Mouse (Mus musculus): ENCODE data around the gene Acap2.

The Acap2 gene

DNA sequence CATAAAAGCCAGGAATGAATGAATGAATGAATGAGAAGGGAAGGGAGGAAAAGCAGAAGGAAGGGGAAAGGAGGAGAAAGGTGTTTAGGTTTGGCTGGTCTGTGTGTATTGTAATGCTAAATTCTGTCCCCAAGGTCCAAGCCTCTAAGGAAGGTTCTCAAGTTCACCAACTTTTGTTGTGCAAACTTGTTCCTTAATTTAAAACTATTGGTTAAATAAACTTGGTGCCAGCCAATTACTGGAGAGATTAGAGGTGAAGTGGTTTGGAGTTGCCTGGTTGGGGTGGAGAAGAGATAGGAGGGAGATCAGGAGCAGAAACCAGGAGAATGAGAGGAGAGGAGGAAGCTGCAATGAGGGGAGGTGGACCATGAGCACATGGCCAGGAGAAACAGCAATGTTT, 31.4 kb downstream of the Acap2 start:
- in situ Hi-C loops (cut with MseI, MboI) = no loop called here

GRCm38 (mm10) chr16:31167934-31168333, 33.1 kb downstream of the Acap2 start:
- in situ Hi-C loops (cut with MseI, MboI) = no loop called here

GRCm38 (mm10) chr16:31167017-31167887, 33.8 kb downstream of the Acap2 start:
- in situ Hi-C loops (cut with MseI, MboI) = no loop called here

DNA sequence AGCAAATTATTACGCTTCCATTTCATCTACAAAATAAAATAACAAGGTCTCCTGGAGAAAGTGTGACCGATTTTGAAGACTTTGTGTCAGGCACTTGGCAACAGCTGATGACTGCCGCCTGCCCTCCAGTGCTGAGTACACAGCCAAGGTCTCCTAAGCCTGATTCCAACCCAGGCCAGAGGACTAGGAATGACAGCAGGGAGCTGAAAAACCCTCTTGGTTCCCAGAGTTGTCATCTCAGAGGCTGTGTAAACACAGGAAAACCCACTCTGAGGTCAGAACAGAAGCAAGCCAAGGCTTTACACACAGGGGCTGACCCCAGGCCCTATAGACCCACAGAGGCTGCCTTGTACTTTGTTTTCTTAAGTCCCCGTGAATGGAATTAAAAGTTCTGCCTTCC, 35.1 kb downstream of the Acap2 start:
- in situ Hi-C loops (cut with MseI, MboI) = no loop called here

- in situ Hi-C loops (cut with MseI, MboI) = no loop called here
Measured at GRCm38 (mm10) chr16:31165467-31165866, 35.6 kb downstream of the Acap2 start.

- in situ Hi-C loops (cut with MseI, MboI) = no loop called here
Measured at GRCm38 (mm10) chr16:31164125-31164524, 36.9 kb downstream of the Acap2 start.

- in situ Hi-C loops (cut with MseI, MboI) = no loop called here
Measured at GRCm38 (mm10) chr16:31160486-31160885, 40.6 kb downstream of the Acap2 start.

DNA sequence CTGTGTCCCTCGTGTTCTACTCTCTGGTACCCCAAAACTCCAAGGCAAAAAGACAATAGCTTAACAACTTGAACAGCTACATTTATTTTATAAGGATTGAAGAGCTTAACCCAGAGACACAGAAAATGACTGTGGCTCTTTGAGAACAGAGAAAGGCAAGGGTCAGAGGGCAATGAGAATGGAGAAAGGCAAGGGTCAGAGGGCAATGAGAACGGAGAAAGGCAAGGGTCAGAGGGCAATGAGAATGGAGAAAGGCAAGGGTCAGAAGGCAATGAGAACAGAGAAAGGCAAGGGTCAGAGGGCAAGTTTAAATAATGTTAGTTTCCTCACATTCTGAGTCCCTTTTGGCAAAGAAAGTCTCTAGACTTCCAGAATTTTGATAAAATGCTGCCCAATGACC, 41.6 kb downstream of the Acap2 start:
- in situ Hi-C loops (cut with MseI, MboI) = no loop called here

- in situ Hi-C loops (cut with MseI, MboI) = no loop called here
Measured at GRCm38 (mm10) chr16:31149841-31150240, 51.2 kb downstream of the Acap2 start.

DNA sequence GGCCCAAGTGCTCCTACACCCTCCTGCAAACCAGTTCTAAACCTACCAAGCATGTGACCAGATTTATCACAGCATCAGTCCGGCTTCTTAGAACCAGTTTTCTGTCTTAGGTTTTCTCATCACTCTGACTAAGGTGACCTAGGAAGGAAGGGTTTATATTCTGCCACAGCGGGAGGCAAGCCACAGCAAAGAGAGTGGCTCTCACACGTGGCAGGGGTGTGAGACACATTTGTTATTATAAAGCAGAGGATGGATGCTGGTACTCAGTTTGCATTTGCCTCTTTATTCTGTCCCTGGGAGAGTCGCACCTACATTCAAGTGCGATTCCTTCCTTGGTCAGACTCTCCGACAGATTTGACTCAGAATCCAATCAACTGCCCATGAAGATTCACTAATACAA, 52.2 kb downstream of the Acap2 start:
- in situ Hi-C loops (cut with MseI, MboI) = no loop called here

DNA sequence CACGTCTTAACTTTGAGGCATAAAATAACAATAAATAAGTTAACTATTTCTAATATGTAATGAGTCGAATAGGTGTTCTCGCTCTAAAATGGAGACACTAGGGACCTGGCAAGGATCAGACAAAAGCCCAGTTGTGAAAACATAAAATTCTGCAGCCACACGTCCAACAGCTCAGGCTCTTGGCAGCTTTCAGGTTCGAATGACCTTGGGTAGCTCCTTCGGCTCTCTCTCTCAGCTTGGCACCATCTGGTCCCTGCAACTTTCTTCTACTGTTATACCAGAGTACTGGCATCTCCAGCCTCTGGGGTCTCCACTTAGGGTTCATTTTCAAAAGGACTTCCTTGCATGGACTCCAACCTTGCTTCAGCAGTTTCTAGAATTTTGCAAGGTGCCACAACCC, 53.3 kb downstream of the Acap2 start:
- in situ Hi-C loops (cut with MseI, MboI) = no loop called here

GRCm38 (mm10) chr16:31141916-31142315, 59.1 kb downstream of the Acap2 start:
- in situ Hi-C loops (cut with MseI, MboI) = no loop called here

DNA sequence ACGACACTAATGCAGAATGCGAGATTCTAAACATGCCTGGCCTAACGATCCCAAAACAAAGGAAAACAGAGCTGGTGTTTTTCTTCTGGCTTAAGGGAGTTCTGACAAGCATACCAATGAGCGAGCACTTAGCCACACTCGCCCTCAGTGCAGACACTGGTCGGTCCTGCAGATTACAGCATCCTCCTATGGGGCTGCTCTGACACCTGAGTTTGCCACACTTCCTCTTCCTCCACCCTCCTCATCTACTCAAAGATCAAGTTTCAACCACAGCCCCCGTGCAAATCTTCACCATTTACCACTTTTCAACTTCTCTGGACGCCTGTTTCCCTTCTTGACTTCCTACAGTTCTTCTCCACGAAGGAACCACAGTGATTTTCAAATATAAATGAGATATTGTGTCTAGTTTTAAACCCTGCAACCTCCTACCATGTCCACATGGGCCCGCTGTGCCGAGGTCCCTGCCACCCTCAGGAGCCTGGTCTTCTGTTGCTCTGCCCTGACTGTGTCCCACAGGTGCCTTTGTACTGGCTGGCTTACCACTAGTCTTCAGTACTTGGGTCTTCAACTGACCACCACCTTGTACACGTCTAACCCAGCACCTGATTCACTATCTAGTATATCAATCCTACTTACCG, 64.3 kb downstream of the Acap2 start:
- in situ Hi-C loops (cut with MseI, MboI) = no loop called here

- in situ Hi-C loops (cut with MseI, MboI) = no loop called here
Measured at GRCm38 (mm10) chr16:31135519-31135918, 65.5 kb downstream of the Acap2 start.

DNA sequence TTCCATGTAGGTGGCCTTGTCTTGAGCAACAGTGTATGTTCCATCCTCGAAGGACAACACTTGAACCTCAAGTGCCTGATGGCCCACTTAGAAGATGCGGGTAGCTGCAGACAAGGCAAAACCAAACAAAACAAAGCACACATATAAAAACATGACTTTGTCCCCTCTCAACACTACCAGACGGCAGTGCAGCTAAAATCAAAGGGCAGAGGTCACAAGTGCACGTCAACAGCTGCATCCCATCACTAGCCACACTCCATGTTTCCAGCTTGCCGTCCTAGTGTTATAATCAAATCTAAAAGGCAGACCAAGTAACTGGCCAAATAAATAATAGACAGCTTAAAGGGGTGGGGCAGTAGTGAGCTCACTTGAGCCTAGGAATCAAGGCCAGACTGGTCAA, 69.5 kb downstream of the Acap2 start:
- in situ Hi-C loops (cut with MseI, MboI) = no loop called here

GRCm38 (mm10) chr16:31128116-31128515, 72.9 kb downstream of the Acap2 start:
- in situ Hi-C loops (cut with MseI, MboI) = no loop called here

DNA sequence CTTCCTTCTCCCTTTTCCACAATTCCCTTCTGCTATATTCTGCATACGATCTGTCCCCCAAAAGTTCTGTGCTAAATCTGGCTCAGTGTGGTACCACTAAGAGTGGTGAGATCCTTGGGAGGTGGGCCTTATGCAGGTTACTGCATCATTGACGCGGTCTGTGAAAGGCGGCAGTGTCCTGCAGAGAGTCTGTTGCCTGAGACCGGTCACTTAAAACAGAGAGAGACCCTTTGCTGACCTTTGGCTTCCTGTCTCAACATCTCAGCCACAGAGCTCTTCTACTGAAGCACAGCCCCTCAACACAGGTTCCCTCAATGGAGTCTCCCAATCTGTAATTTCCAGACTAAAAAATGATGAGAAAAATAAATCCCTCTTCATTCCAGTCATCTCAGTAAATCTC, 76.1 kb downstream of the Acap2 start:
- in situ Hi-C loops (cut with MseI, MboI) = no loop called here

- in situ Hi-C loops (cut with MseI, MboI) = no loop called here
Measured at GRCm38 (mm10) chr16:31121612-31122011, 79.4 kb downstream of the Acap2 start.

DNA sequence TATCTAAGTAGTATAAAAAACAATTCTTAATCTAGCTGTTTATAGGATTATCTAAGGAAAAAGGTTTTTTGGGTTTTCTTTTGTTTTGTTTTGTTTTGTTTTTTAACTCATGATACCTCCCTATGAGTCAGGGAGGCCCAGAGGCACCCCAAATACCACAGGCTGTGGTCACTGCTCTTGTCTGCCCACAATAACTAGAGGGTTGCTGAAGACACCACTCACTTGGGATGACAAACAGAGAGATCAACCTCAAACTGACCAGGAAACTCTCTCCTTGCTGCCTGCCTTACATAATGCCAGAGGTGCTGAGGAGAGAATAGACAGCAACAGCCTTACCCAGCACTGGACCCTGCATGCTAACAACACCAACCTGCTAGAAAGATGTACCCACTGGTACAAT, 87.4 kb downstream of the Acap2 start:
- in situ Hi-C loops (cut with MseI, MboI) = no loop called here

DNA sequence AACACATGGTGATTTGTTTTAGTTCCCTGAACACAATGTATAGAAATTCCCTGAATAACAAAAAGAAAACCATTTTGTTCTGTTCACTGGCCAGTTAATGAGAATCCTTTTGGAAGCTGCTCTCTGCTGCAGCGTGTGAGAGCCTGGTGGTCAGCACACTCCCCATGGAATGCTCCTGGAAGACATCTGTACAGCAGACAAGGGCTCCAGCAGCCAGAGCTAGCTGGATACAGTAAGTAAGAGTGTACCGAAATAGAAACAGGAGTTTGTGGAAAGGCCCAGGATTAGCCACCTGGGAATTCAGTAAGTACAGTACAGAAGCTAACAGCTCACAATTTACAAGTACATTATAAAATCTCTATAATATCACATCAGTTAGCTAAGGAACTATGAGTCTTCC, 99.7 kb downstream of the Acap2 start:
- in situ Hi-C loops (cut with MseI, MboI) = no loop called here

DNA sequence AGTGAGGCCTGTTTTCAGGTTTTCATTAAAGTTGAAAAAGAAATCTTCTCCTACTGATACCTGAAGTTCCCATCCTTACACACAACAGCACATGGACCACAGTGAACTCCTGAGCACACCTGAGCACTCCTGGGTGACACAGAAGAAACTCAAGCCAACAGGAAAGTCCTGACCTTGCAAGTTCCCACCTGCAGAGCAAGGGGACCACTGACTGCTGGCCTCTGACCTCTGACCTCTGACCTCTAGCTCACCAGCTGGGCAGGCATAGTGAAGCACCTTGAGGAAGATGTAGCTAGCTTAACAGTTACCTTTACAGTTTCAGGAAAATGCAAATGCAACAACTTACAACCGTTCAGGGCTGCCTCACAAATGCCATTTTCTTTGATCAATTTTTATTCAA, 101.1 kb downstream of the Acap2 start:
- in situ Hi-C loops (cut with MseI, MboI) = no loop called here

DNA sequence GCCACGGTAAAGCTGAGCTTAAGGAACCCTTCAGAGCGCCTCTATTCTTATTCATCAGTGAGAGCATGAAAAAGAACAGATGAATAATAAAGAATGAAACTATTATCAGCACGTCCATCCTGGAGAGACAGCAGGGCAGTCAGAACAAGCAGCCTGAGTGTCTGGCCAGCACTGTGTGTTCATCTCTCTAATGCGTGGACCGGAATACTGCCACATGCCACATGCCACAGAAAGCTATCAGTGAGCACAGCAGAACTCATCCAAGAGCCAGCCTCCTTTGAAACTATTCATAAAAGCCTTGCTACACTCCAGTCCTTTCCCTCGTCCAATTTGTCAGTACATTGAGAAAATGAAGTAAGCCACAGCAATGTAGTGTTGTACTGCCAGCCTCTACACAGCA, 107.0 kb downstream of the Acap2 start:
- in situ Hi-C loops (cut with MseI, MboI) = no loop called here

DNA sequence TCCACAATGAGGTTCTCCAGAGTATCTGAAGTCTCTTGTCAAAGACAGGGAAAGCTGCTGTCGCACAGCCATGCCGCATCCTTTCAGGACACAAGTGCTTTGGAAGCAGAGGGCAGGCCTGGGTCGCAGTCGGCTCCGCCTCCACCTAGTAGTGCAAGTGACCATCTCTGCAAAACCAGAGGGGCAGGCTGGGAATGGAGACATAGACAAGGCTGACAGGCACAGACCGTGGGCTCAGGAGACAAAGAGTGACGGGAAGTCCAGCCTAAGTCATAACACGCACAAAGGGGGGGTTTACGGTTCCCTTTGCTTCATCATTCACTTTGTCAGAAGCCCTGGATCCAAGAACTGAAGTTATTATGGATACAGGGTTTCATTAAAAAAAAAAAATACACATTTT, 107.9 kb downstream of the Acap2 start:
- in situ Hi-C loops (cut with MseI, MboI) = no loop called here
